Mouse (Mus musculus) embryonic facial prominence, embryonic 12.5 days (tissue): ENCODE results near the gene Ripply3. TPM values are rescaled to one million over a fixed set of nuclear protein-coding genes. Genes with fewer than 3 reads are reported as not detected.

ENCODE experiments used
- ATAC-seq: fragments of 200-750 bp; cut with Nextera tagmentation; 2 replicates; pipeline ENCODE4 v1.8.0; 2017; ENCODE audit not compliant: insufficient number of reproducible peaks, insufficient read depth, low FRiP score, low TSS enrichment
- H3K27ac ChIP-seq: fragments of 300-500 bp; sonication (generic); 2 replicates; pipeline ENCODE4 v1.5.1; 2016; ENCODE audit warnings: mild to moderate bottlenecking
- H3K27me3 ChIP-seq: fragments of 300-500 bp; sonication (generic); 2 replicates; pipeline ENCODE4 v1.6.1; 2016; ENCODE audit warnings: mild to moderate bottlenecking, moderate library complexity
- H3K36me3 ChIP-seq: fragments of 300-500 bp; sonication (generic); 2 replicates; pipeline ENCODE4 v1.6.1; 2016; ENCODE audit warnings: mild to moderate bottlenecking
- H3K4me1 ChIP-seq: fragments of 300-500 bp; sonication (generic); 2 replicates; pipeline ENCODE4 v1.6.1; 2016
- H3K4me2 ChIP-seq: fragments of 300-500 bp; sonication (generic); replicated peaks from 2 replicates; pipeline ENCODE4 v1.6.1; 2016; ENCODE audit warnings: mild to moderate bottlenecking, moderate library complexity
- H3K4me3 ChIP-seq: fragments of 300-500 bp; sonication (generic); 2 replicates; pipeline ENCODE4 v1.5.1; 2016; ENCODE audit warnings: mild to moderate bottlenecking
- H3K9ac ChIP-seq: fragments of 300-500 bp; sonication (generic); 2 replicates; pipeline ENCODE4 v1.6.1; 2016; ENCODE audit warnings: mild to moderate bottlenecking, moderate library complexity
- H3K9me3 ChIP-seq: fragments of 300-500 bp; sonication (generic); 2 replicates; pipeline ENCODE4 v1.6.1; 2016; ENCODE audit warnings: mild to moderate bottlenecking, moderate library complexity
- whole genome bisulfite sequencing: fragments of 180-500 bp; shearing (Covaris S2); methylation state at CpG from one replicate; pipeline ENCODE4 v1.1.7; 2016; 5-methylcytosine and 5-hydroxymethylcytosine counted together
- polyA plus RNA-seq: library from polyadenylated mRNA; unstranded; fragments of >200 nt; fragmentation: Nextera tagmentation; extraction: Ambion mirVana; gene quantifications from 2 replicates; pipeline ENCODE4 v1.2.1, GENCODE M21; 2016

The Ripply3 gene
- polyA plus RNA-seq, 1 experiment from 2014 or later, result 3.8 TPM

GRCm38 (mm10) chr16:94365435-94365834 lies 37.2 kb downstream of the Ripply3 start:
- 85% methylated on average over 3 of the region's 3 CpGs for WGBS
- no peak overlapping the region for H3K27ac ChIP-seq
- H3K4me2 ChIP-seq, result no peak overlapping the region
- H3K27me3 ChIP-seq, result no peaks in the 10 kb centered on the region
- no peaks in the 10 kb centered on the region for H3K9me3 ChIP-seq
- no peak overlapping the region for H3K4me3 ChIP-seq
- no peak for ATAC-seq
- H3K36me3 ChIP-seq, result peaks cover 4% of the 10 kb centered on the region; the same call in 1 of the 2 replicates
- peaks cover 20% of the 10 kb centered on the region for H3K4me1 ChIP-seq
- H3K9ac ChIP-seq, result no peak overlapping the region

- H3K4me1 ChIP-seq, result peaks cover 22% of the 10 kb centered on the region
- peak overlapping the region; percentile 87 for H3K4me3 ChIP-seq
- H3K36me3 ChIP-seq, result no peaks in the 10 kb centered on the region
- H3K27ac ChIP-seq, result peak overlapping the region; percentile 97
- H3K27me3 ChIP-seq, result no peaks in the 10 kb centered on the region
- ATAC-seq, result no peak
- WGBS, result 13% methylated on average over 6 of the region's 6 CpGs
- peak overlapping the region; percentile 83 for H3K9ac ChIP-seq
- no peaks in the 10 kb centered on the region for H3K9me3 ChIP-seq
- peak overlapping the region; percentile 67 for H3K4me2 ChIP-seq
Measured at GRCm38 (mm10) chr16:94369596-94370172, 41.5 kb downstream of the Ripply3 start.

GRCm38 (mm10) chr16:94370173-94370914 lies 42.1 kb downstream of the Ripply3 start, which contains the start of gene Ttc3:
Gene Ttc3 (plus strand): TSS chr16:94370618.
- WGBS, result under 1% methylated on average over 79 of the region's 79 CpGs
- peak; percentile 85 for ATAC-seq
- H3K4me3 ChIP-seq, result peak within 1 kb of the TSS; percentile 87
- peak within 1 kb of the TSS; percentile 67 for H3K4me2 ChIP-seq
- no peaks in the 10 kb centered on the region for H3K27me3 ChIP-seq
- H3K9ac ChIP-seq, result peak within 1 kb of the TSS; percentile 90
- H3K9me3 ChIP-seq, result no peaks in the 10 kb centered on the region
- H3K27ac ChIP-seq, result peak within 1 kb of the TSS; percentile 97
- H3K36me3 ChIP-seq, result no peaks in the 10 kb centered on the region
- H3K4me1 ChIP-seq, result peaks cover 22% of the 10 kb centered on the region

- peak overlapping the region; percentile 67 for H3K4me2 ChIP-seq
- H3K36me3 ChIP-seq, result no peaks in the 10 kb centered on the region
- H3K9ac ChIP-seq, result peak overlapping the region; percentile 90
- ATAC-seq, result peak; percentile 73
- under 1% methylated on average over 43 of the region's 43 CpGs for WGBS
- peak overlapping the region; percentile 97 for H3K27ac ChIP-seq
- H3K27me3 ChIP-seq, result no peaks in the 10 kb centered on the region
- no peaks in the 10 kb centered on the region for H3K9me3 ChIP-seq
- peak overlapping the region; percentile 87 for H3K4me3 ChIP-seq
- peaks cover 22% of the 10 kb centered on the region for H3K4me1 ChIP-seq
Measured at GRCm38 (mm10) chr16:94370915-94371300, 42.7 kb downstream of the Ripply3 start.

- Histone ChIP-seq H3K9ac (peak within 1 kb of the TSS; percentile 90), H3K4me3 (peak within 1 kb of the TSS; percentile 87), H3K9me3 (no peaks in the 10 kb centered on the region), H3K36me3 (no peaks in the 10 kb centered on the region), H3K27ac (peak within 1 kb of the TSS; percentile 97), H3K4me2 (peak within 1 kb of the TSS; percentile 67), H3K4me1 (peaks cover 22% of the 10 kb centered on the region), H3K27me3 (no peaks in the 10 kb centered on the region)
- peak; percentile 84 for ATAC-seq
- WGBS, result under 1% methylated on average over 41 of the region's 43 CpGs
Measured at GRCm38 (mm10) chr16:94371301-94371931, 43.2 kb downstream of the Ripply3 start, which contains the start of gene Pigp. Gene Pigp (minus strand): TSS chr16:94371842.

- Histone ChIP-seq H3K36me3 (no peaks in the 10 kb centered on the region), H3K27ac (no peak overlapping the region), H3K9me3 (no peaks in the 10 kb centered on the region), H3K27me3 (no peaks in the 10 kb centered on the region), H3K9ac (no peak overlapping the region), H3K4me3 (no peak overlapping the region), H3K4me2 (no peak overlapping the region), H3K4me1 (no peaks in the 10 kb centered on the region)
- no peak for ATAC-seq
- WGBS, result 88% methylated on average over 1 of the region's 1 CpGs
Measured at GRCm38 (mm10) chr16:94379386-94379785, 51.2 kb downstream of the Ripply3 start.

GRCm38 (mm10) chr16:94383277-94383676 lies 55.1 kb downstream of the Ripply3 start:
- Histone ChIP-seq H3K4me2 (no peak overlapping the region), H3K4me3 (no peak overlapping the region), H3K4me1 (no peaks in the 10 kb centered on the region), H3K9me3 (no peaks in the 10 kb centered on the region), H3K9ac (no peak overlapping the region), H3K36me3 (peaks cover 3% of the 10 kb centered on the region; the same call in 1 of the 2 replicates), H3K27ac (no peak overlapping the region), H3K27me3 (no peaks in the 10 kb centered on the region)
- WGBS, result 92% methylated on average over 3 of the region's 3 CpGs
- ATAC-seq, result no peak

Other genes starting within 250 kb of the Ripply3 start
- gene Sim2, start 243.5 kb upstream of the Ripply3 start, polyA plus RNA-seq, result 4.3 and 5.0 TPM in 2 replicates
- gene Hlcs, start 14.8 kb upstream of the Ripply3 start, polyA plus RNA-seq, result 12.0 and 12.1 TPM in 2 replicates
- 353 and 377 TPM in 2 replicates for gene Ttc3, start 42.2 kb downstream of the Ripply3 start, polyA plus RNA-seq
- 103 and 105 TPM in 2 replicates for gene Pigp, start 43.4 kb downstream of the Ripply3 start, polyA plus RNA-seq
- 51.8 and 58.7 TPM in 2 replicates for gene Vps26c, start 198.4 kb downstream of the Ripply3 start, polyA plus RNA-seq
- gene Dyrk1a, start 241.6 kb downstream of the Ripply3 start, polyA plus RNA-seq, result 9.0 and 10.3 TPM in 2 replicates